Mouse (Mus musculus): ENCODE measurements around the gene Cd200r3.

- TF ChIP-seq CTCF (IDR thresholded peaks at IDR 0.05; ENCODE audit: insufficient read depth, low read length) (no peak), POLR2A (IDR thresholded peaks at IDR 0.05; ENCODE audit: borderline replicate concordance, extremely low read depth, low read depth, low read length) (no peak)
These were observed 45.3 kb downstream of the Cd200r3 start for GRCm38 (mm10) chr16:44988667-44989357.

Measured in lung, adult 2 months (tissue).